Mouse (Mus musculus): ENCODE results near the gene Kat5. TPM values are rescaled to one million over a fixed set of nuclear protein-coding genes. Genes with fewer than 3 reads are reported as not detected.

Kat5 gene
- polyA plus RNA-seq (2012): 122 and 156 TPM in 2 replicates

GRCm38 (mm10) chr19:5609547-5610404 is at the start of gene Kat5:
Gene Kat5, minus strand, starts transcription at chr19:5610237.
- TF ChIP-seq GATA1 (IDR thresholded peaks at IDR 0.05; ENCODE audit: low read length): no peak

DNA sequence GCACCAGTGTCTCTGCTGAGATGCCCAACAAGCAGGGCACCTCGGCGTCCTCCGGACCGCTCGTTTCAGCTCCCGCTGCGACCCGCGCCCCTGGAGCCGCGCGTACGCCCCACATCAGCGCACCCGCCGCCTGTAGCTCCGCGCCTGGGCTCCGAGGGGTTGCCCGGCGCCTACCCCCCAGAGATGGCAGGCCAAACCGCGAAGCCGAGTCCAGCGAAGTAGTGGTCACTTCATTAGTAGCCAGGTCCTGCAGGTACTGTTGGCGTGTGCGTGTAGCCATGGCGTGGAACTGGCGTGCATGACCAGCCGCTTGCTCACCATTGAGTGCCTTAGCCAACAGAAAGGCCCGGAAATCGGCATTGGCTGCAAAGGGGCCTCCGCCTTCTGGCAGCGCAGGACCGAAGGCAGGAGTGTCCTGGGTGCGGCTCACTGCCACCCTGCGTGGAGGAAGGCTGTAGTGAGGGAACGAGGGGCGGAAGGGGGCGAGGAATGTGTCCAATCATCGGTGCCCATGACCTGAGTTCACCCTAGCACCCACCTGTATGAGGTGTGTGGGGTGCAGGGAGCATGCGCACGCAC is 44.8 kb upstream of the Kat5 start:
- TF ChIP-seq GATA1 (IDR thresholded peaks at IDR 0.05; ENCODE audit: low read length): no peak

- TF ChIP-seq GATA1 (IDR thresholded peaks at IDR 0.05; ENCODE audit: low read length): no peak
Measured at GRCm38 (mm10) chr19:5653969-5654719, 44.1 kb upstream of the Kat5 start.

DNA sequence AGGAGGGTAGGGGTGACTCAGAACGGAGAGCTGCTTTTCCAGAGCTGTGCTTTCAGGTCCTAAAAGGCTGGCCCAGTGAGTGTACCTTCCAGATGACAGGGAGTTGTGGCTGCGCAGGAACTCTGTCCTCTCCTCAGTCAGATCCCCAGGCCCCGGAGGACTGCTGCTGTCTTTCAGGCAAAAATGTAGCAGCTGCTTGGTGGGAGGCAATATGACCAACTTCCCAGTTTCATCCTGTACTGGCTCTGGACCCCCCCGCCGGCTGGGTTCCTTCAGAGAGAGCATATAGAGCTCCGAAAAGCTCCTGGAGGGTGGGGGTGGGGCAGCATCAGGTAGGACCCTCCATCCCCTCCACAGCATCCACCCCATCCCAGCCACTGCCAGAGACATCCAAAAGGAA is 42.5 kb upstream of the Kat5 start:
- TF ChIP-seq GATA1 (IDR thresholded peaks at IDR 0.05; ENCODE audit: low read length): no peak

DNA sequence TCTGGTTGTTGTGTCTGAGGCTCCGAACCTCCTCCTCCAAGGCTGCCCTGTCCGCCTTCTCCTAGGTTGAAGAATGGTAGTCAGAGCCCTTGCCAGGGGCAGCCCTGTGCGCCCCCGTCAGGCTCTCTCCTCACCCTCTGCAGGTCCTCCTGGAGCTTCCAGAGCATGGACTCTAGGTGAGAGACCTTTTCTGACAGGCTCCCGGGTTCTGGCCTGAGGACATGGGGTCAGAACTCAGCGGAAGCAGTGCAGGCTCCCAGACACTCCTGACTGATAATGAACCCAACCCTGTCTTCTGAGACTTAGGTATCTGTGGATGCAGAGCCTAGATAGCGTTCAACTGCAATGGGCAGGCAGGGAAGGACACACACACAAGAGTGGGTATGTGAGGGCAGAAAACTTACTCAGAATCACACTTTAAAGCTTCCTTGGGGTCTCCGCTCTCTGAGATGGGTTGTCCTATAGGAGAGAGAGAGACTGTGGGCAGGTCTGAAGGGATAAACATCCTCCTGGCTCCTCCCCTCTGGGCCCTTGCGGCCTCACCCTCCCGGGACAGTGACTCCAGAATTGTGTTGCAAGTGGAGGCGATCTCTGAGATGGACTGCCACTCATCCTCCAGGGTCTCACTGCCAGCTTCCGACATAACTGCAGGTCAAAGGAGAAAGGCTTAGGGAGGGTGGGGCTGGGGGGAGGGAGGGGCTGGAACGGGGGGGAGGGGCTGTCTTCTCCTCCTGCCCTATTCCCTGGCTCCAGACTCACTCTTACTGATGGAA is 41.7 kb upstream of the Kat5 start:
- no peak for TF ChIP-seq GATA1 (IDR thresholded peaks at IDR 0.05; ENCODE audit: low read length)

- no peak for TF ChIP-seq GATA1 (IDR thresholded peaks at IDR 0.05; ENCODE audit: low read length)
Measured at GRCm38 (mm10) chr19:5649298-5649741, 39.3 kb upstream of the Kat5 start.

- TF ChIP-seq GATA1 (IDR thresholded peaks at IDR 0.05; ENCODE audit: low read length): no peak
Measured at GRCm38 (mm10) chr19:5648401-5649297, 38.6 kb upstream of the Kat5 start.

DNA sequence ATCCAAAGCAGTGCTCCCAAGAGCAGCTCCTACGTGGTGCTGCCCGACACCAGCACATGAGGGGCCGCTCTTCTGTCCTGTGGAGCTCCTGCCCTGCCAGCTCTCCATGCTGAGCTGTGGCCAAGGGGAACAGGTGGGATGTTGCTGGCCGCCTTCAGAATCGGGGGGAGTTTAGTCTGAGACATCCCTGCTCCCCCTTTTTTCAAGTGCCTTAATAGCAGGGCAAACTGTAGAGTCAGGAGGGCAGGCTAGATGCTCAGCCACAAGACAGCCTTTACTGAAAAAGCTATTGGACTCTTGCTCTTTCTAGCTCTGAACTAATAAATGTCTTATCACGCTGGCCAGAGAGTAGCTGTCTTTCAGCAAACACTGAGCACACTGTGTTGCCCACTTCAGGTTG is 37.8 kb upstream of the Kat5 start:
- TF ChIP-seq GATA1 (IDR thresholded peaks at IDR 0.05; ENCODE audit: low read length): no peak

- no peak for TF ChIP-seq GATA1 (IDR thresholded peaks at IDR 0.05; ENCODE audit: low read length)
Measured at GRCm38 (mm10) chr19:5646731-5647330, 36.8 kb upstream of the Kat5 start.

- no peak for TF ChIP-seq GATA1 (IDR thresholded peaks at IDR 0.05; ENCODE audit: low read length)
Measured at GRCm38 (mm10) chr19:5645280-5645679, 35.2 kb upstream of the Kat5 start.

GRCm38 (mm10) chr19:5641641-5642040 is 31.6 kb upstream of the Kat5 start:
- no peak for TF ChIP-seq GATA1 (IDR thresholded peaks at IDR 0.05; ENCODE audit: low read length)

DNA sequence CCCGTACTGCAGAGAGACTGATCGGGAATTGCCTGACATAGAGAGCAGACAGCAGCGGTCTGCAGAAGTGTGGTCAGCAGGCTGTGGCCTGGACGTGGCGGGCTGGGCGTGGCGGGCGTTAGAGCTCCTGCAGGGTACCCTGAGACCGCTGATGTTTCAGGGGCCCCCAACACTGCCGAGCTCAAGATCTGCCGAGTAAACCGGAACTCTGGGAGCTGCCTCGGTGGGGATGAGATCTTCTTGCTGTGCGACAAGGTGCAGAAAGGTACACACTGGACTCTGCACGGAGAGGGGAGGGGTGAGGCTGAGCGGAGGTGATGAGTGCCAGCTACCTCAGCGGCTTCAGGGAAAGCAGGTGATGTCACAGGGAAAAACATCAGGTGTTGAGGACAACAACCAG is 31.0 kb upstream of the Kat5 start:
- TF ChIP-seq GATA1 (IDR thresholded peaks at IDR 0.05; ENCODE audit: low read length): no peak

DNA sequence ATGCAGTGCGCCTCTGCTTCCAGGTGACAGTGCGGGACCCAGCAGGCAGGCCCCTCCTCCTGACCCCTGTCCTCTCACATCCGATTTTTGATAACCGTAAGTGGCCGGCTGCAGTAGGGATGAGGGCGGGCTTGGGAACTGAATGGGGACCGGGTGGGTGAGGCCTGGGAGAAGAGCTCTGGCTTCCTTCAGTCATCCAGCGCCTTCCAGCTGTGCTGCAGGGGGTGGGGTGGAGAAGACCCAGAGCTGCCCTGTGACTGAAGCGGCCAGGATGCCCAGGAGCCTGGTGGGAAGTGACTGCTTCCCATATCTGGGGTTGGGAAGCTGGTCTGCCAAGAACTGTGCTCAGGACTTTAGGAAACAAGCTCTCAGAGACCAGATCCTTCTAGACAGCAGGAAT is 30.3 kb upstream of the Kat5 start:
- TF ChIP-seq GATA1 (IDR thresholded peaks at IDR 0.05; ENCODE audit: low read length): no peak

- no peak for TF ChIP-seq GATA1 (IDR thresholded peaks at IDR 0.05; ENCODE audit: low read length)
Measured at GRCm38 (mm10) chr19:5638416-5639005, 28.5 kb upstream of the Kat5 start.
